Mouse (Mus musculus) bone marrow macrophage, adult 2 months (primary cell): ENCODE results near the gene Cryzl2.

ENCODE experiments used
- CTCF ChIP-seq: IDR thresholded peaks from 2 replicates; pipeline ENCODE4 v1.5.1; 2012; ENCODE audit warnings: low read depth, mild to moderate bottlenecking, low read length, moderate library complexity
- POLR2A ChIP-seq: IDR thresholded peaks from 2 replicates; pipeline ENCODE4 v1.6.1; 2012; ENCODE audit warnings: mild to moderate bottlenecking, low read depth, low read length, borderline replicate concordance

DNA sequence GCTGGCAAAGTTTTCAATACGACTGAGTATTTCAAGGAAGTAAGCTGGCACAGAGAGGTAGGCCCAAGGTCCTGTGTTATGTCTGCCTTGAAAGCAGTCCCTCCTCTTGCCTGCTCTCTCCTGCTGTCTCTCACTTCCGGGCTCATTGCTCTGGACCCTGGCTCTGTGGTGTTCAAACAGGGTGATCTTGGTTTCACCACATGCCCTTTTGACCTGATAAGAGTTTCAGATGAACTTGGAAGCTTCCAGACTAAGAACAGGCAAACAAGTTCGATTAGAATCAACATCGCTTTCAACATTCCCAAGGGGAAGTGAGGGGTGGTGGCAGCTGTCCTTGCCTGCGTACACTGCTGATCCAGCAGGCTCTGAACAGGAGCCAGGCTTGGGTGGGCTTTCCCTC is 68.2 kb downstream of the Cryzl2 start:
- no peak for TF ChIP-seq CTCF
- no peak for TF ChIP-seq POLR2A
